Mouse (Mus musculus): ENCODE data around the gene Padi4. TPM values are rescaled to one million over a fixed set of nuclear protein-coding genes. Genes with fewer than 3 reads are reported as not detected.

Gene Padi4
- polyA plus RNA-seq, 1 experiment from 2014 or later: 1.7 TPM

DNA sequence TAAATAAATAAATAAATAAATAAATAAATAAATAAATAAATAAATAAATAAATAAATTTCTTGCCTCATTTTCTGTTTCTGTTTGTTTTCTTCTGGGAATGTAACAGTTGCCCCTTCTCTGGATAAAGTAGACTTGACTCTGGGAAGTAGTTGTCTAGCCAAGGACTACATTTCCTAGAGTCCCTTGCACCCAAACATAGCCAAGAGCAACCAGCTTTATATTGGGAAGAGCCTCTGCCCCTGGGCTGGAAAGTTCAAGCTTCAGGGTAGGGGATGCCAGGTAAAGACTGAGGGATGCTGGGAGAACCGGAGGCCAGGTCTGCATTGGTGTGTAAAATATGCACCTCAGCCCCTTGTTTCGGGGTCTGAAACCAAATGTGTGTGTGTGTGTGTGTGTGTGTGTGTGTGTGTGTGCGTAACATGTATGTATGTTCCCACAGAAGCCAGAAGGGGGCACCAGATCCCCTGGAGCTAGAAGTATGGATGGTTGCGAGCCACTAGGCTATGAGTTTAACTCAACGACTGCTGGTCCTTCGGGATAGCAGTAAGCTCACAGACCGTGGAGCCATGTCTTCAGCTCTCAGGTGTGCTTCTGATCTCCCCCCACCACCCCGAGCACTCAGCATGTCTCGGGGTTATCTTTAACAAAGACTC, 10.4 kb upstream of the Padi4 start:
- WGBS: 93% methylated on average over 9 of the region's 9 CpGs
- Histone ChIP-seq H3K9me3 (no peaks in the 10 kb centered on the region), H3K27ac (no peak overlapping the region), H3K36me3 (no peaks in the 10 kb centered on the region), H3K4me1 (0 out of 2 replicates have a peak, but pooled peaks cover 4% of the 10 kb centered on the region), H3K4me2 (no peak overlapping the region), H3K27me3 (replicated peaks) (no peaks in the 10 kb centered on the region), H3K4me3 (replicated peaks) (no peak overlapping the region), H3K9ac (no peak overlapping the region)
- ATAC-seq (ENCODE audit: insufficient read depth, low FRiP score, low read depth): no peak

DNA sequence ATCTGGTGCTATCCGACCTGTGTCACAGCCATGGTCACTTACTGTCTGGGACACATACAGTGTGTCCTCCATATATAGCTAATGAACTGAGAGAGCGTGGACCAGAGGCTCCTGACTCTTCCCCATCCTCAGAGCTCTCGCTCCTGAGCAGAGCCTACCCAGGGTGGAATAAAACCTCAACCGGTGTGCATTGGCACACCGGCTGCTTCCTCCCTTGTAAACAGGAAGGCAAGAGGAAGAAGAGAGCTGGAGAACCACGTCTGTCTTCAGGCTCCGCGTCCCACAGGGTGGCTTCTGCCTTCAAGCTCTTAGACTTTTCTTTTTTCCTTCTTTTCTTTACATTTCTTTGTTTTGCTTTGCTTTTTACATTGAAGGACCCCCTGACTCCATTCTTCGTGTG, 8.8 kb upstream of the Padi4 start:
- Histone ChIP-seq H3K9me3 (no peaks in the 10 kb centered on the region), H3K27ac (no peak overlapping the region), H3K4me1 (0 out of 2 replicates have a peak, but pooled peaks cover 4% of the 10 kb centered on the region), H3K4me2 (no peak overlapping the region), H3K27me3 (replicated peaks) (no peaks in the 10 kb centered on the region), H3K9ac (no peak overlapping the region), H3K36me3 (no peaks in the 10 kb centered on the region), H3K4me3 (replicated peaks) (no peak overlapping the region)
- no peak for ATAC-seq (ENCODE audit: insufficient read depth, low FRiP score, low read depth)
- 81% methylated on average over 9 of the region's 9 CpGs for WGBS

DNA sequence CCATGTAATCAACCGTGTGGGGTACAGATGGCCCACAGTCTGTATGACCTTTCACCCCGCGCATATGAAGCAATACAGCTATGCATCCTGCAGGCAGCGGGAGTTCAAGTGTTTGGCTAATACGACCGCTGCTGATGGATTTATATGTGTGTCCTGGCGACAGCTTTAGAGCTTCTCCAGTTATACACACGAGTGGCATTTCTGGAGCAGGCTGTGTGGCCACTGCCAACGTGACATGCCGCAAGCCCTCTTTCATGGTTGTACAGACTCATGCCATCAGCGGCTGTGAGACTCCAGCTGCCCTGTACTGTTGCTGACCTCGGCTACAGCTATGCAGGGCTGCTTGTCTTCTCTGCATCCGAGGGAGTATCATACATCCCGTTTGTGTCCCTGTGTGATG, 6.5 kb upstream of the Padi4 start:
- H3K36me3 ChIP-seq: no peaks in the 10 kb centered on the region
- H3K4me2 ChIP-seq: no peak overlapping the region
- H3K9me3 ChIP-seq: no peaks in the 10 kb centered on the region
- WGBS: 71% methylated on average over 14 of the region's 14 CpGs
- no peak overlapping the region for H3K9ac ChIP-seq
- H3K27ac ChIP-seq: no peak overlapping the region
- H3K27me3 ChIP-seq (replicated peaks): no peaks in the 10 kb centered on the region
- ATAC-seq (ENCODE audit: insufficient read depth, low FRiP score, low read depth): no peak
- H3K4me3 ChIP-seq (replicated peaks): no peak overlapping the region
- 0 out of 2 replicates have a peak, but pooled peaks cover 4% of the 10 kb centered on the region for H3K4me1 ChIP-seq

DNA sequence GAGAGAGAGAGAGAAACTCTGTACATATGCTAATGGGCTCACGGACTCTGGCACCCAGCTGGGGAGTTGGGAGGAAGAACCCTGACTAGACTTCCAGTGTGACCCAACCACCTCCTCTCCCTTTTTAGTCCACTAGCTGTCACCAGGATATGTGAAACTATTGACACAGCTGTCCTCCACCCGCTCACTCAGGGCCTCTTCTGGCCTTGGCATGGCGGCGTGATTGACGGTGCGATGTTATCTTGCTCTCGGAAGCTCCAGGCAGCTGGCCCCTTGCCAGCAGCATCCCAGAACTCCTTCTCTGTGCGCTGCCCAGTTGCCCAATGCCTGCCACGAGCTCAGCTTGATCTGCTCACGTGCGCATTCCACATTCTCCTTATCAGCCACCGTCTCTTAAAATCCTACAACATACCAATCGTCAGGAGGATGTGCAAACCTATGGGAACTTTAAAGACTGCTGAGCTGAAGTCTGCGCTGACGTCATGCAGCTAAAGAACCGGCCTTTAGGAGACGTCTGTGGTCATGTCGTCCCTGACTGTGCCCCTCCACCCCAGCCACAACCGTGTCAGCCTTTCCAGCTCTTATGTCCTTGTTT, 5.9 kb upstream of the Padi4 start:
- 30% methylated on average over 19 of the region's 19 CpGs for WGBS
- H3K9ac ChIP-seq: no peak overlapping the region
- 0 out of 2 replicates have a peak, but pooled peaks cover 4% of the 10 kb centered on the region for H3K4me1 ChIP-seq
- H3K9me3 ChIP-seq: no peaks in the 10 kb centered on the region
- no peak overlapping the region for H3K4me3 ChIP-seq (replicated peaks)
- H3K27me3 ChIP-seq (replicated peaks): no peaks in the 10 kb centered on the region
- no peak; the same call in 1 of the 2 replicates for ATAC-seq (ENCODE audit: insufficient read depth, low FRiP score, low read depth)
- H3K36me3 ChIP-seq: no peaks in the 10 kb centered on the region
- no peak overlapping the region for H3K27ac ChIP-seq
- H3K4me2 ChIP-seq: no peak overlapping the region

DNA sequence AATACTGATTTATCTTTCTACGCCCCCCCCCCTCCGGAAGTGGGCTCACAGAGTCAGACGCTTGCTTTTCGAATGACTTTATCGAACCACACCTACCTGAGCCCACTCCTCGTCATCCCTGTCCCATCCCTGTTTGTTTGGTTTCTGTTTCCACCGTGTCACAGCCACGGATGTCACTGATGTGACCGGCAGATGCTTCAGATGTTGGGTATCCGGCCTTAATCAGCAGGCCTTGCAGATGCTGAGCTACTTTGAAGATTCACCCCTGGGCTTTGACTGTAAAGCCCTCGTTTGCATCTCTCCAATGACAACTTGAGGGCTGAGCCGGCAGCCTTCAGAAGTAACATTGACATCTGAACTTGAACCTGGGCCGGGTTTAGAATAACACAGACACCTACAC, 2.6 kb upstream of the Padi4 start:
- no peak overlapping the region for H3K9ac ChIP-seq
- H3K9me3 ChIP-seq: no peaks in the 10 kb centered on the region
- no peak overlapping the region for H3K4me2 ChIP-seq
- 66% methylated on average over 13 of the region's 13 CpGs for WGBS
- ATAC-seq (ENCODE audit: insufficient read depth, low FRiP score, low read depth): no peak
- no peaks in the 10 kb centered on the region for H3K27me3 ChIP-seq (replicated peaks)
- H3K4me1 ChIP-seq: 0 out of 2 replicates have a peak, but pooled peaks cover 4% of the 10 kb centered on the region
- H3K4me3 ChIP-seq (replicated peaks): no peak overlapping the region
- H3K36me3 ChIP-seq: no peaks in the 10 kb centered on the region
- no peak overlapping the region for H3K27ac ChIP-seq

DNA sequence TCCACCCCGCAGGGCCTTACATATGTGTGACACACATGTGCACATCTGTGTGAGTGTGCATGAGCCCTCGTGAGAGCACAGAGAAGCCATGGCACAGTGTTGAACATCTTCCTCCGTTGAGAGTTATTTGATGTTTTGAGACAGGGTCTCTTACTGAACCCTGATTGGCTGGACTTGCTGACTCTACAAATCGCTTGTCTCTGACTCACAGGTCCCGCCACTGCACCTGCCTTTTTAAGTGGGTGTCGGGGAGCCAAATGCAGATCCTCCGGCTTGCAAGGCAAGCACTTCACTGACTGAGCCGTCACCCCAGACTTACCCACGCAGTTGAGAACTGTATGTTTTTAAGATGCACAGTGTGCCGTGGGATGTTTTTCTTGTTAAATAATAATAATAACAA, 1.8 kb upstream of the Padi4 start:
- 80% methylated on average over 10 of the region's 10 CpGs for WGBS
- no peaks in the 10 kb centered on the region for H3K9me3 ChIP-seq
- no peak overlapping the region for H3K4me3 ChIP-seq (replicated peaks)
- no peak overlapping the region for H3K4me2 ChIP-seq
- no peaks in the 10 kb centered on the region for H3K36me3 ChIP-seq
- H3K27me3 ChIP-seq (replicated peaks): no peaks in the 10 kb centered on the region
- 0 out of 2 replicates have a peak, but pooled peaks cover 4% of the 10 kb centered on the region for H3K4me1 ChIP-seq
- no peak overlapping the region for H3K9ac ChIP-seq
- H3K27ac ChIP-seq: no peak overlapping the region
- ATAC-seq (ENCODE audit: insufficient read depth, low FRiP score, low read depth): no peak

DNA sequence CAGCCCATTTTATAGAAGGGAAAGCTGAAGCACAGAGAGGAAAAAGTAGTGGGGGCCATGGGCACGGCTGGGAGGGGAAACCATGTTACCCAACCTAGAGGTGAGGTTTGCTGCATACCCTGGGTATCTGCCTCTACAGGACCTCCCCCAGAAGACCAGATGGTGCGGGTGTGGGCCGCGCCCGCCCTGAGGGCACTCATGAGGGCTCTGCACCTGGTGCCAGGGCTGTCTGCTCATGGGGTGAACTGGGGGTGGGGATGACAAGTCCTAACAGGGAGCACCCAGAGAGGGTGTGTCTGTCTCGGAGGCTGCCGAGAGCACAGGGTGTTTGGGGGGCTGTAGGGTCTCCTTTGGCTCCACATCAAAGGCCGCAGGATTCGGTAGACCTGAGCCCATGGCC, 857 bp upstream of the Padi4 start:
- Histone ChIP-seq H3K9me3 (no peaks in the 10 kb centered on the region), H3K4me2 (no peak overlapping the region), H3K36me3 (no peaks in the 10 kb centered on the region), H3K4me1 (0 out of 2 replicates have a peak, but pooled peaks cover 7% of the 10 kb centered on the region), H3K4me3 (replicated peaks) (no peak overlapping the region), H3K9ac (no peak overlapping the region), H3K27me3 (replicated peaks) (no peaks in the 10 kb centered on the region), H3K27ac (no peak overlapping the region)
- 85% methylated on average over 9 of the region's 9 CpGs for WGBS
- no peak for ATAC-seq (ENCODE audit: insufficient read depth, low FRiP score, low read depth)

DNA sequence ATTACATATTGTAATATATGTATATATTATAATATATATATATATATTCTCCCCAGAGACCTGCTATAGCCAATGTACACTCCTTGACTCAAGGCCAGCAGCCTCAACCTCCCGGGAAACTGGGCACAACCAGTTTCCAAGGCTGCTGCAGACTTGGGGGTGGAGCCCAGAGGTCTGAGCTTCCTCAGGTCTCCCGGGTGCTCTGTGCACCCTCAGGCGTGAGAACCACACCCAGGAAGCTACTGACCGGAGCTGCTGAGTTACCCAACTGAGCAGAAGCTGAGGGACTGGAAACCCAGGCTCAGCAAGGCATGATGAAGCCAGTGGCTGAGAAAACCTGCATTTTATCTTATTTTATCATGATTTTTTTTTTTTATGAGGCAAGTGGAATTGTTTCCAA, 2.9 kb downstream of the Padi4 start:
- Histone ChIP-seq H3K9me3 (no peaks in the 10 kb centered on the region), H3K4me3 (replicated peaks) (no peak overlapping the region), H3K36me3 (no peaks in the 10 kb centered on the region), H3K27ac (no peak overlapping the region), H3K9ac (no peak overlapping the region), H3K4me2 (0 out of 2 replicates have a peak overlapping the region, but pooled peaks have one; percentile 10), H3K4me1 (0 out of 2 replicates have a peak, but pooled peaks cover 4% of the 10 kb centered on the region), H3K27me3 (replicated peaks) (no peaks in the 10 kb centered on the region)
- WGBS: 34% methylated on average over 4 of the region's 4 CpGs
- peak; percentile 71; the same call in 1 of the 2 replicates for ATAC-seq (ENCODE audit: insufficient read depth, low FRiP score, low read depth)

DNA sequence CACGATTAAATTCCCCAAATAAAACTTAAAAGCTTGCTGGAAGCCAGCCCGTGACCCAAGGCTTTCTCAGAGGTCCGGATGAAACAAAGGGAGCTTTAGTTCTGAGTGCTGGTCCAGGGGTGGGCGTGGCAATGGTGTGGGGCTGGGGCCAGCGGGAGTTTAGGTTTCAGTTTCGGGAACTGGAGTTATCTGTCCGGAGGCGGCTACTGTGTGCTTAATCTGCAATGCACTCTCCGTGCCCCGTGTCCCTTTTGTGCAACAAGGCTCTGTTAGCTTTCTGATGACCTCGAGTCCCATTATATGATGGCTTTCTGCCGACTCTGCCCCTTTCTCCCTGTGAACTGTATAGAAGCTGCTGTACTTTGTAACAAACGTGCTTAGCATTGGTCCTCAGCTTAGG, 3.6 kb downstream of the Padi4 start:
- Histone ChIP-seq H3K4me1 (0 out of 2 replicates have a peak, but pooled peaks cover 4% of the 10 kb centered on the region), H3K4me3 (replicated peaks) (peak overlapping the region; percentile 33), H3K4me2 (peak overlapping the region; percentile 48), H3K27ac (peak overlapping the region; percentile 17), H3K36me3 (no peaks in the 10 kb centered on the region), H3K27me3 (replicated peaks) (no peaks in the 10 kb centered on the region), H3K9me3 (no peaks in the 10 kb centered on the region), H3K9ac (no peak overlapping the region)
- WGBS: 7% methylated on average over 13 of the region's 13 CpGs
- ATAC-seq (ENCODE audit: insufficient read depth, low FRiP score, low read depth): peak; percentile 41; the same call in 1 of the 2 replicates

DNA sequence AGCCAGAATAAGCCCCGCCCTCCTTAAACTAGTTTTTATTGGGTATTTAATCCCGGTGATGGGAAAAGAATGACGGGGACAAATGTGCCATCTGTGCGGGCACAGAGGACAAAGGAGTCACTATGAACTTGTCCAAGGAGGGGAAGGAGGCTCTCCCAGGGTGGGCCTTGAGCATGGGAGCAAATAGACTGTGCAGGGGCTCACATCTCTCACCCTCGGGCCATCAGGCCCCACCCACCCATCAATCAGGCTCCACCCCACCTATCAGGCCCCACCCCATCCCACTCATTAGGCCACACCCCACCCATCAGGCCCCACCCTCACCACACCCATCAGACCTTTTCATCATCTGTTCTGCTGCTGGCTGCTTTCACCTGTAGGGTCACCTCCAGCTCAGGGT, 5.1 kb downstream of the Padi4 start:
- ATAC-seq (ENCODE audit: insufficient read depth, low FRiP score, low read depth): no peak

DNA sequence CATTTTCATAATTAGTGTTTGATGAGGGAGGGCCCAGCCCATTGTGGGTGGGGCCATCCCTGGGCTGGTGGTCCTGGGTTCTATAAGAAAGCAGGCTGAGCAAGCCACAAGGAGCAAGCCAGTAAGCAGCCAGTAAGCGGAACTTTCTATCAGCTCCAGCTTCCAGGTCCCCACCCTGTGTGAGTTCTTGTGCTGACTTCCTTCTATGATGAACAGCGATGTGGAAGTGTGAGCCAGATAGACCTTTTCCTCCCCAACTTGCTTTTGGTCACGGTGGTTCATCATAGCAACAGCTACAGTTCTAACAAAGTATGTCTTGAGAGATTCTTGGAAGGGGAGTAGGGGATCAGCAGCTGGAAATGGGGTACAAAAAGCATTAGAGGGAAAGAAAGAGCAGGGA, 8.1 kb downstream of the Padi4 start:
- no peak for ATAC-seq (ENCODE audit: insufficient read depth, low FRiP score, low read depth)
- H3K4me1 ChIP-seq: 0 out of 2 replicates have a peak, but pooled peaks cover 4% of the 10 kb centered on the region
- H3K36me3 ChIP-seq: no peaks in the 10 kb centered on the region
- no peaks in the 10 kb centered on the region for H3K9me3 ChIP-seq
- WGBS: 66% methylated on average over 3 of the region's 3 CpGs
- no peak overlapping the region for H3K27ac ChIP-seq
- no peak overlapping the region for H3K4me2 ChIP-seq
- H3K27me3 ChIP-seq (replicated peaks): no peaks in the 10 kb centered on the region
- no peak overlapping the region for H3K4me3 ChIP-seq (replicated peaks)
- H3K9ac ChIP-seq: no peak overlapping the region

More for the DNA sequence above, 5.1 kb downstream of the Padi4 start:
- H3K4me1 ChIP-seq: 0 out of 2 replicates have a peak, but pooled peaks cover 4% of the 10 kb centered on the region
- no peaks in the 10 kb centered on the region for H3K9me3 ChIP-seq
- no peak overlapping the region for H3K9ac ChIP-seq
- WGBS: 77% methylated on average over 4 of the region's 5 CpGs
- no peak overlapping the region for H3K4me2 ChIP-seq
- no peak overlapping the region for H3K27ac ChIP-seq
- no peaks in the 10 kb centered on the region for H3K36me3 ChIP-seq
- no peaks in the 10 kb centered on the region for H3K27me3 ChIP-seq (replicated peaks)
- H3K4me3 ChIP-seq (replicated peaks): no peak overlapping the region

DNA sequence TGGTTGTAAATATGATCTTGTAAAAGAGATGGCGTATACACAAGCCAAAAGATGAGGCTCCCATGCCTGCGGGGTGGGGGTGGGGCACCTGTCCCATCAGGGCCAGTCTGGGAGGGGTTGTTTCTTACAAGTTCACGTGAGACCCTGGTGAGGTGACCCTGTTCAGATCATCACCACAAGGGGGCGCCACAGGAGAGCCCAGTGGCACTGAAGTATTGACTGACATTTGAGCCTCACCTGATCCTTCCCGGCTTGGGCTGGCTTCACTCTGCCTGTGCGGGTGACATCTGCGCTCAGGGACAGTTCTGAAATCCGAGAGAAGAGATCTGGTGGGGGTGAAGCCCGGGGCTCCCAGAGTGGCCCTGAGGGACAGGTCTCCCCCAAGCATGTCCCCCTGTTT, 10.9 kb downstream of the Padi4 start:
- H3K4me2 ChIP-seq: no peak overlapping the region
- no peaks in the 10 kb centered on the region for H3K9me3 ChIP-seq
- no peaks in the 10 kb centered on the region for H3K36me3 ChIP-seq
- WGBS: 12% methylated on average over 9 of the region's 9 CpGs
- no peak overlapping the region for H3K27ac ChIP-seq
- no peaks in the 10 kb centered on the region for H3K4me1 ChIP-seq
- H3K27me3 ChIP-seq (replicated peaks): no peaks in the 10 kb centered on the region
- ATAC-seq (ENCODE audit: insufficient read depth, low FRiP score, low read depth): 0 out of 2 replicates have a peak, but pooled peaks have one; percentile 54
- no peak overlapping the region for H3K4me3 ChIP-seq (replicated peaks)
- H3K9ac ChIP-seq: no peak overlapping the region

All from stomach, embryonic 15.5 days (tissue).